Mouse (Mus musculus): ENCODE measurements around the gene Necap2. TPM values are rescaled to one million over a fixed set of nuclear protein-coding genes. Genes with fewer than 3 reads are reported as not detected.

Gene Necap2
- polyA plus RNA-seq, 1 experiment from 2014 or later = 87.6 TPM

DNA sequence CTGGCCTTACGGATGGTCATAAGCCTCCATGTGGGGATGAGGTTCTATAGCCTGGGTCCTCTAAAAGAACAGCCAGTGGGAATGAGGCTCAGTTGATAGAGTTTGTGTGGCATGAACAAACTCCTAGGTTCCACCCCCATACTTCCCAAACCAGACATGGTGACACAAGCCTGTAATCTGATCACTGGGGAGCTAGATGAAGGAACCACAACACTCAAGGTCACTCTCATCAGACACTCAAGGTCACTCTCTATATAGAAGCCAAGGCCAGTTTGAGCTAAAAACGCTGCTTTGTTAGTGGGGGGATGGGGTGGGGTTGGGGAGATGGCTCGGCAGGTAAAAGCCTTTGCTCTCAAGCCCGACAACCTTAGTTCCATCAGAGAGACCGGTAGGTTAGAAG is 21.8 kb upstream of the Necap2 start:
- no peak for DNase-seq (ENCODE audit: low spot score)
- no peak overlapping the region for H3K9ac ChIP-seq (ENCODE audit: low read depth, low read length)
- no peak for ATAC-seq (replicated peaks; ENCODE audit: low FRiP score, low read depth)
- no peaks in the 10 kb centered on the region for H3K9me3 ChIP-seq (replicated peaks; ENCODE audit: low read length)
- no peaks in the 10 kb centered on the region for H3K36me3 ChIP-seq (ENCODE audit: insufficient read depth, low read length)
- no peak for TF ChIP-seq CTCF (IDR thresholded peaks at IDR 0.05; ENCODE audit: low read depth)
- no peak overlapping the region for H3K4me2 ChIP-seq (ENCODE audit: low read length)
- H3K4me3 ChIP-seq (replicated peaks; ENCODE audit: low read depth, low read length) = no peak overlapping the region
- no peak overlapping the region for H3K27ac ChIP-seq
- no peaks in the 10 kb centered on the region for H3K4me1 ChIP-seq (replicated peaks; ENCODE audit: insufficient read depth, low read length)
- WGBS = 77% methylated on average over 5 of the region's 5 CpGs
- no peaks in the 10 kb centered on the region for H3K27me3 ChIP-seq (ENCODE audit: insufficient read depth, low read length)

GRCm38 (mm10) chr4:141098935-141099334 is 20.8 kb upstream of the Necap2 start:
- 67% methylated on average over 4 of the region's 4 CpGs for WGBS
- Histone ChIP-seq H3K9ac (ENCODE audit: low read depth, low read length) (no peak overlapping the region), H3K36me3 (ENCODE audit: insufficient read depth, low read length) (no peaks in the 10 kb centered on the region), H3K4me2 (ENCODE audit: low read length) (no peak overlapping the region), H3K4me3 (replicated peaks; ENCODE audit: low read depth, low read length) (no peak overlapping the region), H3K27me3 (ENCODE audit: insufficient read depth, low read length) (no peaks in the 10 kb centered on the region), H3K9me3 (replicated peaks; ENCODE audit: low read length) (no peaks in the 10 kb centered on the region), H3K4me1 (replicated peaks; ENCODE audit: insufficient read depth, low read length) (no peaks in the 10 kb centered on the region), H3K27ac (no peak overlapping the region)
- ATAC-seq (replicated peaks; ENCODE audit: low FRiP score, low read depth) (no peak), DNase-seq (ENCODE audit: low spot score) (no peak)
- no peak for TF ChIP-seq CTCF (IDR thresholded peaks at IDR 0.05; ENCODE audit: low read depth)

DNA sequence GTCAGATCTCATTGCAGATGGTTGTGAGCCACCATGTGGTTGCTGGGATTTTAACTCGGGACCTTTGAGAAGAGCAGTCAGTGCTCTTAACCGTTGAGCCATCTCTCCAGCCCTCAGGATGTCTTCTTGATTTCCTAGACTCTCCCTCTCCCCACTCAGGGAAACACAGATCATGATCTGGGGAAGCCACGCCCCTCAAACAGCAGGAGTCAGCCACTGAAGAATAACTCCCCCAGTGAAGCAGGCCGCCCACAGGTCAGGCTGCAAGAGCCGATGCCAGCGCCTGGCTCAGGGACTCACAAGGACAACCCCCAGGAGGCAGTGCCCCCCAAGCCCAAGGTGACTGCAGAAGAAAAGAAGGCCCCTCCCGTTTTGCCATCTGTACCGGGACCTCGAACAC is 18.6 kb upstream of the Necap2 start:
- Histone ChIP-seq H3K9ac (ENCODE audit: low read depth, low read length) (no peak overlapping the region), H3K27me3 (ENCODE audit: insufficient read depth, low read length) (no peaks in the 10 kb centered on the region), H3K4me3 (replicated peaks; ENCODE audit: low read depth, low read length) (no peak overlapping the region), H3K27ac (no peak overlapping the region), H3K4me1 (replicated peaks; ENCODE audit: insufficient read depth, low read length) (no peaks in the 10 kb centered on the region), H3K36me3 (ENCODE audit: insufficient read depth, low read length) (no peaks in the 10 kb centered on the region), H3K4me2 (ENCODE audit: low read length) (no peak overlapping the region), H3K9me3 (replicated peaks; ENCODE audit: low read length) (no peaks in the 10 kb centered on the region)
- 14% methylated on average over 9 of the region's 9 CpGs for WGBS
- TF ChIP-seq CTCF (IDR thresholded peaks at IDR 0.05; ENCODE audit: low read depth) = no peak
- DNase-seq (ENCODE audit: low spot score) (peak; percentile 79), ATAC-seq (replicated peaks; ENCODE audit: low FRiP score, low read depth) (peak; percentile 43; the same call in 1 of the 2 replicates)

- Histone ChIP-seq H3K4me2 (ENCODE audit: low read length) (no peak overlapping the region), H3K27me3 (ENCODE audit: insufficient read depth, low read length) (no peaks in the 10 kb centered on the region), H3K9ac (ENCODE audit: low read depth, low read length) (no peak overlapping the region), H3K27ac (no peak overlapping the region), H3K36me3 (ENCODE audit: insufficient read depth, low read length) (no peaks in the 10 kb centered on the region), H3K4me1 (replicated peaks; ENCODE audit: insufficient read depth, low read length) (no peaks in the 10 kb centered on the region), H3K9me3 (replicated peaks; ENCODE audit: low read length) (no peaks in the 10 kb centered on the region), H3K4me3 (replicated peaks; ENCODE audit: low read depth, low read length) (no peak overlapping the region)
- DNase-seq (ENCODE audit: low spot score) (no peak), ATAC-seq (replicated peaks; ENCODE audit: low FRiP score, low read depth) (no peak)
- TF ChIP-seq CTCF (IDR thresholded peaks at IDR 0.05; ENCODE audit: low read depth) = no peak
- 80% methylated on average over 10 of the region's 10 CpGs for WGBS
Measured at GRCm38 (mm10) chr4:141095016-141095415, 16.9 kb upstream of the Necap2 start.

DNA sequence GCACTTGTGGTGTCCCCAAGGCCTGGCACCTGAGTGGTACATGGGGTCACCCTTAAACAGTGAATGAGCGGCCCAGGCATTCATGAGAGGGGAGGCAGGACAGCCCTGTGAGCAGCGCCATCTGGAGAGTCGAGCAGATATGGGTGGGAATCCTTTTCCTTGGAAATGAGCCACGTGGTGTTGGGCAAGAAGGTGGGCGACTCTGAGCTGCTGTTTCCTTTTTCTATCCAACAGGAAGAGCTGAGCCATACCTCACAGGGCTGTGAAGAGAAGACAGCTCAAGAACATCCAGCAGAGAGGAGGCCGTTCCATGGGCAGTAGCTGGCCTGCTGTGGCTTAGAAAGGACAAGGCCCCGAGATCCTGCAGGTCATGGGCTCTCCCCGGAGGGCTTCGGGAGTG is 10.6 kb upstream of the Necap2 start:
- ATAC-seq (replicated peaks; ENCODE audit: low FRiP score, low read depth) (no peak), DNase-seq (ENCODE audit: low spot score) (no peak)
- 45% methylated on average over 9 of the region's 9 CpGs for WGBS
- Histone ChIP-seq H3K4me1 (replicated peaks; ENCODE audit: insufficient read depth, low read length) (no peaks in the 10 kb centered on the region), H3K4me2 (ENCODE audit: low read length) (no peak overlapping the region), H3K9ac (ENCODE audit: low read depth, low read length) (no peak overlapping the region), H3K9me3 (replicated peaks; ENCODE audit: low read length) (no peaks in the 10 kb centered on the region), H3K27me3 (ENCODE audit: insufficient read depth, low read length) (no peaks in the 10 kb centered on the region), H3K4me3 (replicated peaks; ENCODE audit: low read depth, low read length) (no peak overlapping the region), H3K36me3 (ENCODE audit: insufficient read depth, low read length) (no peaks in the 10 kb centered on the region), H3K27ac (no peak overlapping the region)
- TF ChIP-seq CTCF (IDR thresholded peaks at IDR 0.05; ENCODE audit: low read depth) = no peak

GRCm38 (mm10) chr4:141088033-141088432 is 9.9 kb upstream of the Necap2 start, which contains the start of gene Spata21:
TSS of gene Spata21 (plus strand) at chr4:141088333.
- 75% methylated on average over 6 of the region's 6 CpGs for WGBS
- H3K27ac ChIP-seq = no peak within 1 kb of the TSS
- TF ChIP-seq CTCF (IDR thresholded peaks at IDR 0.05; ENCODE audit: low read depth) = no peak

GRCm38 (mm10) chr4:141086862-141087261 is 8.7 kb upstream of the Necap2 start:
- Histone ChIP-seq H3K9ac (ENCODE audit: low read depth, low read length) (no peak overlapping the region), H3K36me3 (ENCODE audit: insufficient read depth, low read length) (no peaks in the 10 kb centered on the region), H3K27ac (no peak overlapping the region), H3K4me2 (ENCODE audit: low read length) (no peak overlapping the region), H3K4me3 (replicated peaks; ENCODE audit: low read depth, low read length) (no peak overlapping the region), H3K9me3 (replicated peaks; ENCODE audit: low read length) (no peaks in the 10 kb centered on the region), H3K27me3 (ENCODE audit: insufficient read depth, low read length) (no peaks in the 10 kb centered on the region), H3K4me1 (replicated peaks; ENCODE audit: insufficient read depth, low read length) (no peaks in the 10 kb centered on the region)
- ATAC-seq (replicated peaks; ENCODE audit: low FRiP score, low read depth) (no peak), DNase-seq (ENCODE audit: low spot score) (no peak)
- no peak for TF ChIP-seq CTCF (IDR thresholded peaks at IDR 0.05; ENCODE audit: low read depth)
- WGBS = 76% methylated on average over 10 of the region's 10 CpGs

More at GRCm38 (mm10) chr4:141088033-141088432, 9.9 kb upstream of the Necap2 start, which contains the start of gene Spata21:
- ATAC-seq (replicated peaks; ENCODE audit: low FRiP score, low read depth) (no peak), DNase-seq (ENCODE audit: low spot score) (no peak)
- Histone ChIP-seq H3K36me3 (ENCODE audit: insufficient read depth, low read length) (no peaks in the 10 kb centered on the region), H3K9ac (ENCODE audit: low read depth, low read length) (no peak within 1 kb of the TSS), H3K4me1 (replicated peaks; ENCODE audit: insufficient read depth, low read length) (no peaks in the 10 kb centered on the region), H3K4me3 (replicated peaks; ENCODE audit: low read depth, low read length) (no peak within 1 kb of the TSS), H3K27me3 (ENCODE audit: insufficient read depth, low read length) (no peaks in the 10 kb centered on the region), H3K4me2 (ENCODE audit: low read length) (no peak within 1 kb of the TSS), H3K9me3 (replicated peaks; ENCODE audit: low read length) (no peaks in the 10 kb centered on the region)

Measured in kidney, postnatal 0 days (tissue).